Mouse (Mus musculus) left cerebral cortex, postnatal 14 days (tissue): ENCODE measurements around the gene Slc2a1. TPM values are rescaled to one million over a fixed set of nuclear protein-coding genes. Genes with fewer than 3 reads are reported as not detected.

ENCODE experiments used
- DNase-seq, 2 experiments: peaks; one replicate each; pipeline ENCODE4 v3.0.0; 2021 to 2022; ENCODE audit warnings: low spot score in 2 of 2, mixed read lengths in 1 of 2
- intact Hi-C: fragments of 180-260 bp; cut with DNase I; formaldehyde crosslinking; loops from one replicate; pipeline ENCODE4 v1.15.1; 2025
- microRNA-seq, 2 experiments: library from miRNA; unstranded; fragments of <30 nt; microRNA quantifications; one replicate each; pipeline ENCODE4 v1.2.0; 2022
- total RNA-seq, 2 experiments: library from RNA; stranded (reverse); gene quantifications; 2 replicates each; pipeline ENCODE4 v1.2.3; 2021

The Slc2a1 gene
- total RNA-seq, 2 experiments from 2014 or later: 72.3 to 110 TPM

- intact Hi-C loops: no loop called here
- DNase-seq: no peak
Measured at GRCm38 (mm10) chr4:119162990-119163389, 54.5 kb downstream of the Slc2a1 start.

GRCm38 (mm10) chr4:119165916-119166315 is 57.4 kb downstream of the Slc2a1 start:
- DNase-seq: no peak
- intact Hi-C loops: loop anchor here (5.0 kb wide), 1 partner anchor 36 kb away; no protein-coding TSS in a partner anchor

GRCm38 (mm10) chr4:119167068-119167467 is 58.6 kb downstream of the Slc2a1 start:
- no peak for DNase-seq
- intact Hi-C loops: loop anchor here (1.0 to 5.0 kb wide), 2 partner anchors 35 to 162 kb away; no protein-coding TSS in a partner anchor

- DNase-seq: peak; percentile 92 to 93
- intact Hi-C loops: loop anchor here (1.0 to 5.0 kb wide), 2 partner anchors 35 to 162 kb away; no protein-coding TSS in a partner anchor
Measured at GRCm38 (mm10) chr4:119167663-119168062, 59.2 kb downstream of the Slc2a1 start.

- DNase-seq: no peak
- intact Hi-C loops: no loop called here
Measured at GRCm38 (mm10) chr4:119172919-119173650, 64.6 kb downstream of the Slc2a1 start.

GRCm38 (mm10) chr4:119173851-119174453 is 65.4 kb downstream of the Slc2a1 start, which contains the start of gene Zfp691:
Zfp691 (minus strand) TSS chr4:119174195.
- intact Hi-C loops: no loop called here

GRCm38 (mm10) chr4:119177702-119178101 is 69.2 kb downstream of the Slc2a1 start:
- DNase-seq: peak; percentile 34 to 41
- intact Hi-C loops: no loop called here

More at GRCm38 (mm10) chr4:119173851-119174453, 65.4 kb downstream of the Slc2a1 start, which contains the start of gene Zfp691:
- peak; percentile 96 to 99 for DNase-seq

- intact Hi-C loops: no loop called here
- DNase-seq: no peak
Measured at GRCm38 (mm10) chr4:119178331-119178730, 69.8 kb downstream of the Slc2a1 start.

- intact Hi-C loops: no loop called here
- no peak for DNase-seq
Measured at GRCm38 (mm10) chr4:119180133-119180707, 71.7 kb downstream of the Slc2a1 start.

GRCm38 (mm10) chr4:119181456-119181855 is 72.9 kb downstream of the Slc2a1 start:
- intact Hi-C loops: no loop called here
- peak in 1 of 2 experiments; percentile 35 for DNase-seq

- DNase-seq: no peak
- intact Hi-C loops: no loop called here
Measured at GRCm38 (mm10) chr4:119183525-119183924, 75.0 kb downstream of the Slc2a1 start.

GRCm38 (mm10) chr4:119185771-119186170 is 77.3 kb downstream of the Slc2a1 start:
- intact Hi-C loops: no loop called here
- no peak for DNase-seq

Small RNA genes lying within 50 kb of the gene (microRNA-seq; reads per million reads assigned to microRNA genes)
- 0 reads per million in 2 experiments for gene Mir1957a

Other genes starting within 250 kb of the Slc2a1 start
- not detected for gene Olfr1331, start 244.1 kb upstream of the Slc2a1 start, total RNA-seq
- not detected for gene Olfr1330, start 220.1 kb upstream of the Slc2a1 start, total RNA-seq
- gene Olfr1329, start 191.2 kb upstream of the Slc2a1 start, total RNA-seq: not detected
- gene Olfr1328, start 170.1 kb upstream of the Slc2a1 start, total RNA-seq: not detected
- gene Lao1, start 147.1 kb upstream of the Slc2a1 start, total RNA-seq: under 1 TPM; 0.32 to 0.33 TPM
- gene Zfp691, start 65.5 kb downstream of the Slc2a1 start, total RNA-seq: 1 to 10 TPM; 6.2 to 8.1 TPM
- under 1 TPM; 0.15 to 0.27 TPM for gene Ermap, start 81.3 kb downstream of the Slc2a1 start, total RNA-seq
- 10 to 100 TPM; 19.7 to 22.1 TPM for gene Svbp, start 86.6 kb downstream of the Slc2a1 start, total RNA-seq
- under 1 TPM; 0.48 to 0.55 TPM for gene Tmem269, start 109.5 kb downstream of the Slc2a1 start, total RNA-seq
- 10 to 100 TPM; 31.6 to 34.9 TPM for gene AU022252, start 124.0 kb downstream of the Slc2a1 start, total RNA-seq
- 1 to 10 TPM; 7.1 to 7.6 TPM for gene P3h1, start 124.2 kb downstream of the Slc2a1 start, total RNA-seq
- under 1 TPM; 0.15 to 0.24 TPM for gene Cldn19, start 146.7 kb downstream of the Slc2a1 start, total RNA-seq
- 100 to 1,000 TPM; 441 to 483 TPM for gene Ybx1, start 185.9 kb downstream of the Slc2a1 start, total RNA-seq
- gene Ppih, start 211.8 kb downstream of the Slc2a1 start, total RNA-seq: 10 to 100 TPM; 18.0 to 19.1 TPM